Mouse (Mus musculus) lung, postnatal 0 days (tissue): ENCODE measurements around the gene Piezo1. TPM values are rescaled to one million over a fixed set of nuclear protein-coding genes. Genes with fewer than 3 reads are reported as not detected.

Experiments
- ATAC-seq: fragments of 200-750 bp; cut with Nextera tagmentation; 2 replicates; pipeline ENCODE4 v1.8.0; 2017; ENCODE audit warnings: moderate library complexity
- DNase-seq: peaks from one replicate; pipeline ENCODE4 v3.0.0-alpha.2; 2016; ENCODE audit warnings: low spot score
- H3K27ac ChIP-seq: fragments of 300-500 bp; sonication (generic); 2 replicates; pipeline ENCODE4 v1.5.1; 2014; ENCODE audit warnings: antibody characterized with exemption, mild to moderate bottlenecking, low read length, mixed read lengths
- H3K27me3 ChIP-seq: fragments of 300-500 bp; sonication (generic); replicated peaks from 2 replicates; pipeline ENCODE4 v1.6.1; 2014; ENCODE audit warnings: low read length, mixed read lengths; ENCODE audit not compliant: insufficient read depth
- H3K36me3 ChIP-seq: fragments of 300-500 bp; sonication (generic); 2 replicates; pipeline ENCODE4 v1.6.1; 2014; ENCODE audit warnings: low read length, mixed read lengths; ENCODE audit not compliant: insufficient read depth
- H3K4me1 ChIP-seq: fragments of 300-500 bp; sonication (generic); 2 replicates; pipeline ENCODE4 v1.6.1; 2014; ENCODE audit warnings: antibody characterized with exemption, low read depth, low read length, mixed read lengths; ENCODE audit not compliant: insufficient read depth
- H3K4me2 ChIP-seq: fragments of 300-500 bp; sonication (generic); replicated peaks from 2 replicates; pipeline ENCODE4 v1.6.1; 2014; ENCODE audit warnings: low read depth, mild to moderate bottlenecking, low read length, moderate library complexity, mixed read lengths
- H3K4me3 ChIP-seq: fragments of 300-500 bp; sonication (generic); 2 replicates; pipeline ENCODE4 v1.5.1; 2014; ENCODE audit warnings: low read depth, low read length
- H3K9ac ChIP-seq: fragments of 300-500 bp; sonication (generic); replicated peaks from 2 replicates; pipeline ENCODE4 v1.6.1; 2014; ENCODE audit warnings: low read depth, mild to moderate bottlenecking
- H3K9me3 ChIP-seq: fragments of 300-500 bp; sonication (generic); 2 replicates; pipeline ENCODE4 v1.6.1; 2016; ENCODE audit warnings: low read length, mixed read lengths
- CTCF ChIP-seq: IDR thresholded peaks from 2 replicates; pipeline ENCODE4 v1.5.1; 2016; ENCODE audit warnings: antibody characterized with exemption, mild to moderate bottlenecking
- EP300 ChIP-seq: IDR thresholded peaks from 2 replicates; pipeline ENCODE4 v1.6.1; 2016; ENCODE audit warnings: antibody characterized with exemption, mild to moderate bottlenecking, control low read depth
- WGBS: fragments of 180-500 bp; shearing (Covaris S2); extraction: QIAGEN DNeasy Blood & Tissue Kit; methylation state at CpG from one replicate; pipeline ENCODE4 v1.1.7; 2014; 5-methylcytosine and 5-hydroxymethylcytosine counted together
- microRNA-seq: library from miRNA; unstranded; fragments of <30 nt; microRNA quantifications from one replicate; pipeline ENCODE4, GENCODE M21; 2016
- polyA plus RNA-seq: library from polyadenylated mRNA; unstranded; fragments of >200 nt; fragmentation: Nextera tagmentation; extraction: Ambion mirVana; gene quantifications from 2 replicates; pipeline ENCODE4 v1.2.1, GENCODE M21; 2015

Gene Piezo1
- polyA plus RNA-seq, 1 experiment from 2014 or later = 27.3 TPM

DNA sequence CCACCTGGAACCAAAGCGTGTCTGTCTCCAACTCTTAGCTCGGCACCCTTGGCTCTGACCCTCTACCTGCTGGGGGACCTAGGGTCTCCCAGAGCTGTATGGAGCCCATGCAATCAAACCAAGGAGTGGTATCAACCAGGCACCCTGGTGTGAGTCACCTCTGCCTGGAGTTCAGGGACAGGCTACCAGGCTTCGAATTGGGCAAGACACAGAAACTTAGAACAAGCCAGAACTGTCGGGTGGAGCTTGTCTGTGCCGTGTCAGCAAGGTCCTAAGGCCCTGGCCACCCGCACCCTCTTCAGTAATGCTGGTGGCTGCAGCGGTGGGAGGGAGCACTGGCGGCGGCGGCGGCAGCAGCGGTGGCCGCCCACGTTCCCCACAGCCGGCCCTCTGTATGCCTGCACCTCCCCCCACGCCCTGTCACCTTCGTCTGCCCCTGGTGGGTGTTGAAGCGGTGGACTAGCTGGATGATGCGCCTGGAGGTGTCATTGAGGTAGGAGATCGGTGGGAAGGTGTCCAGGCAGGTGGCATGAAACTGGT, 114.5 kb downstream of the Piezo1 start:
- Histone ChIP-seq H3K4me3 (no peak overlapping the region), H3K4me2 (no peak overlapping the region), H3K9ac (no peak overlapping the region), H3K4me1 (peaks cover 6% of the 10 kb centered on the region), H3K27me3 (no peaks in the 10 kb centered on the region), H3K36me3 (no peaks in the 10 kb centered on the region), H3K9me3 (no peaks in the 10 kb centered on the region), H3K27ac (no peak overlapping the region)
- 91% methylated on average over 18 of the region's 20 CpGs for WGBS
- TF ChIP-seq EP300 (no peak), CTCF (no peak)
- ATAC-seq (no peak), DNase-seq (peak; percentile 40)

GRCm38 (mm10) chr8:122436146-122436545, 115.0 kb downstream of the Piezo1 start:
- TF ChIP-seq CTCF (no peak), EP300 (no peak)
- 91% methylated on average over 9 of the region's 9 CpGs for WGBS
- DNase-seq (no peak), ATAC-seq (no peak)
- Histone ChIP-seq H3K36me3 (no peaks in the 10 kb centered on the region), H3K9me3 (no peaks in the 10 kb centered on the region), H3K27me3 (no peaks in the 10 kb centered on the region), H3K4me3 (no peak overlapping the region), H3K4me2 (no peak overlapping the region), H3K27ac (no peak overlapping the region), H3K9ac (no peak overlapping the region), H3K4me1 (peaks cover 6% of the 10 kb centered on the region)

- Histone ChIP-seq H3K9ac (no peak overlapping the region), H3K9me3 (no peaks in the 10 kb centered on the region), H3K36me3 (no peaks in the 10 kb centered on the region)
Measured at GRCm38 (mm10) chr8:122435375-122435774, 115.8 kb downstream of the Piezo1 start.

GRCm38 (mm10) chr8:122433269-122433905, 117.7 kb downstream of the Piezo1 start:
- DNase-seq = no peak
- no peak overlapping the region for H3K9ac ChIP-seq
- H3K36me3 ChIP-seq = no peaks in the 10 kb centered on the region
- H3K27ac ChIP-seq = peak overlapping the region; percentile 82; the same call in 1 of the 2 replicates
- peak; percentile 45 for ATAC-seq
- TF ChIP-seq EP300 (no peak), CTCF (peak; percentile 64)
- H3K4me1 ChIP-seq = peaks cover 6% of the 10 kb centered on the region
- no peaks in the 10 kb centered on the region for H3K27me3 ChIP-seq
- no peaks in the 10 kb centered on the region for H3K9me3 ChIP-seq
- 50% methylated on average over 11 of the region's 11 CpGs for WGBS
- peak overlapping the region; percentile 81 for H3K4me2 ChIP-seq
- H3K4me3 ChIP-seq = peak overlapping the region; percentile 61; the same call in 1 of the 2 replicates

More at GRCm38 (mm10) chr8:122435375-122435774, 115.8 kb downstream of the Piezo1 start:
- 91% methylated on average over 6 of the region's 6 CpGs for WGBS
- H3K4me2 ChIP-seq = no peak overlapping the region
- DNase-seq (no peak), ATAC-seq (no peak)
- peaks cover 6% of the 10 kb centered on the region for H3K4me1 ChIP-seq
- H3K27ac ChIP-seq = no peak overlapping the region
- TF ChIP-seq CTCF (peak; percentile 57), EP300 (no peak)
- no peak overlapping the region for H3K4me3 ChIP-seq
- H3K27me3 ChIP-seq = no peaks in the 10 kb centered on the region

GRCm38 (mm10) chr8:122432443-122433268, 118.5 kb downstream of the Piezo1 start, which contains the start of gene Cyba:
Cyba (minus strand) TSS chr8:122432930.
- DNase-seq = peak; percentile 91
- ATAC-seq = peak; percentile 91
- H3K4me3 ChIP-seq = peak within 1 kb of the TSS; percentile 61
- H3K36me3 ChIP-seq = no peaks in the 10 kb centered on the region
- H3K9ac ChIP-seq = peak within 1 kb of the TSS; percentile 62
- no peaks in the 10 kb centered on the region for H3K27me3 ChIP-seq
- TF ChIP-seq CTCF (no peak), EP300 (peak; percentile 36; the same call in 1 of the 2 replicates)
- H3K4me2 ChIP-seq = peak within 1 kb of the TSS; percentile 81
- no peaks in the 10 kb centered on the region for H3K9me3 ChIP-seq
- H3K4me1 ChIP-seq = peaks cover 6% of the 10 kb centered on the region
- peak within 1 kb of the TSS; percentile 82 for H3K27ac ChIP-seq
- WGBS = 2% methylated on average over 41 of the region's 45 CpGs

Small RNA genes within 50 kb of the gene (microRNA-seq; reads per million reads assigned to microRNA genes)
- gene Gm24366 = not detected

Other genes starting within 250 kb of the Piezo1 start
- not detected in 2 replicates for gene Trhr2, start 190.6 kb downstream of the Piezo1 start, polyA plus RNA-seq
- 20.2 and 22.2 TPM in 2 replicates for gene Zc3h18, start 174.7 kb downstream of the Piezo1 start, polyA plus RNA-seq
- gene Il17c, start 129.3 kb downstream of the Piezo1 start, polyA plus RNA-seq = not detected in 2 replicates
- 401 and 429 TPM in 2 replicates for gene Cyba, start 118.4 kb downstream of the Piezo1 start, polyA plus RNA-seq
- gene Mvd, start 107.9 kb downstream of the Piezo1 start, polyA plus RNA-seq = 29.2 and 31.2 TPM in 2 replicates
- gene Snai3, start 90.6 kb downstream of the Piezo1 start, polyA plus RNA-seq = 1.2 and 1.5 TPM in 2 replicates
- gene Rnf166, start 75.3 kb downstream of the Piezo1 start, polyA plus RNA-seq = 49.4 and 52.7 TPM in 2 replicates
- gene Ctu2, start 75.2 kb downstream of the Piezo1 start, polyA plus RNA-seq = 21.2 and 25.9 TPM in 2 replicates
- 7.4 and 7.7 TPM in 2 replicates for gene Cdt1, start 16.7 kb upstream of the Piezo1 start, polyA plus RNA-seq
- gene Aprt, start 25.6 kb upstream of the Piezo1 start, polyA plus RNA-seq = 203 and 206 TPM in 2 replicates
- 14.3 and 14.5 TPM in 2 replicates for gene Galns, start 60.1 kb upstream of the Piezo1 start, polyA plus RNA-seq
- gene Trappc2l, start 60.3 kb upstream of the Piezo1 start, polyA plus RNA-seq = 66.8 and 70.0 TPM in 2 replicates
- 0.12 TPM in 1 of 2 replicates, not detected in the other for gene Pabpn1l, start 71.4 kb upstream of the Piezo1 start, polyA plus RNA-seq
- gene Cbfa2t3, start 147.8 kb upstream of the Piezo1 start, polyA plus RNA-seq = 15.0 and 17.0 TPM in 2 replicates
- gene Acsf3, start 224.2 kb upstream of the Piezo1 start, polyA plus RNA-seq = 10.9 TPM in 2 replicates